Mouse (Mus musculus) bone marrow, adult 2 months (tissue): ENCODE data around the gene Tha1.

Experiments
- CTCF ChIP-seq: fragments of 200-500 bp; IDR thresholded peaks from 2 replicates; pipeline ENCODE4 v1.5.1; 2011; ENCODE audit warnings: low read length, control low read depth; ENCODE audit not compliant: control insufficient read depth, insufficient read depth
- POLR2A ChIP-seq: fragments of 200-500 bp; IDR thresholded peaks from 2 replicates; pipeline ENCODE4 v1.6.1; 2011; ENCODE audit warnings: low read depth, mild to moderate bottlenecking, control low read depth, low read length, borderline replicate concordance; ENCODE audit not compliant: control insufficient read depth

GRCm38 (mm10) chr11:117824060-117824969 is 49.0 kb downstream of the Tha1 start:
- TF ChIP-seq CTCF (peak; percentile 95), POLR2A (no peak)
